Mouse (Mus musculus) stomach, postnatal 0 days (tissue): ENCODE measurements around the gene Otulin. TPM values are rescaled to one million over a fixed set of nuclear protein-coding genes. Genes with fewer than 3 reads are reported as not detected.

Experiments
- ATAC-seq: fragments of 200-750 bp; cut with Nextera tagmentation; 2 replicates; pipeline ENCODE4 v1.8.0; 2017; ENCODE audit not compliant: low FRiP score, low TSS enrichment
- DNase-seq: peaks from one replicate; pipeline ENCODE4 v3.0.0-alpha.2; 2016; ENCODE audit warnings: low spot score
- H3K27ac ChIP-seq: fragments of 300-500 bp; sonication (generic); replicated peaks from 2 replicates; pipeline ENCODE4 v1.5.1; 2014; ENCODE audit warnings: mild to moderate bottlenecking, control low read depth
- H3K27me3 ChIP-seq: fragments of 300-500 bp; sonication (generic); 2 replicates; pipeline ENCODE4 v1.6.1; 2014; ENCODE audit warnings: low read length; ENCODE audit not compliant: control insufficient read depth, insufficient read depth
- H3K36me3 ChIP-seq: fragments of 300-500 bp; sonication (generic); 2 replicates; pipeline ENCODE4 v1.6.1; 2014; ENCODE audit warnings: low read length, mixed read lengths; ENCODE audit not compliant: control insufficient read depth, insufficient read depth
- H3K4me1 ChIP-seq: fragments of 300-500 bp; sonication (generic); replicated peaks from 2 replicates; pipeline ENCODE4 v1.6.1; 2014; ENCODE audit warnings: antibody characterized with exemption; ENCODE audit not compliant: control insufficient read depth, insufficient read depth
- H3K4me2 ChIP-seq: fragments of 300-500 bp; sonication (generic); replicated peaks from 2 replicates; pipeline ENCODE4 v1.6.1; 2014; ENCODE audit warnings: low read depth, mild to moderate bottlenecking, control low read depth, moderate library complexity
- H3K4me3 ChIP-seq: fragments of 300-500 bp; sonication (generic); 2 replicates; pipeline ENCODE4 v1.5.1; 2014; ENCODE audit warnings: low read depth, low read length, control low read depth
- H3K9ac ChIP-seq: fragments of 300-500 bp; sonication (generic); 2 replicates; pipeline ENCODE4 v1.6.1; 2014; ENCODE audit warnings: mild to moderate bottlenecking, low read length, control low read depth, mixed read lengths
- H3K9me3 ChIP-seq: fragments of 300-500 bp; sonication (generic); 2 replicates; pipeline ENCODE4 v1.6.1; 2016; ENCODE audit warnings: low read length; ENCODE audit not compliant: control insufficient read depth
- CTCF ChIP-seq: IDR thresholded peaks from 2 replicates; pipeline ENCODE4 v1.5.1; 2016; ENCODE audit warnings: antibody characterized with exemption, low read depth, mild to moderate bottlenecking, moderate library complexity
- EP300 ChIP-seq: optimal IDR thresholded peaks from 2 replicates; pipeline ENCODE3; 2016; ENCODE audit warnings: antibody characterized with exemption
- WGBS: fragments of 180-500 bp; shearing (Covaris S2); extraction: QIAGEN DNeasy Blood & Tissue Kit; methylation state at CpG from one replicate; pipeline ENCODE4 v1.1.7; 2014; 5-methylcytosine and 5-hydroxymethylcytosine counted together
- polyA plus RNA-seq: library from polyadenylated mRNA; unstranded; fragments of >200 nt; fragmentation: Nextera tagmentation; extraction: Ambion mirVana; gene quantifications from 2 replicates; pipeline ENCODE4 v1.2.1, GENCODE M21; 2015

Otulin gene
- polyA plus RNA-seq, 1 experiment from 2014 or later: 23.7 TPM

DNA sequence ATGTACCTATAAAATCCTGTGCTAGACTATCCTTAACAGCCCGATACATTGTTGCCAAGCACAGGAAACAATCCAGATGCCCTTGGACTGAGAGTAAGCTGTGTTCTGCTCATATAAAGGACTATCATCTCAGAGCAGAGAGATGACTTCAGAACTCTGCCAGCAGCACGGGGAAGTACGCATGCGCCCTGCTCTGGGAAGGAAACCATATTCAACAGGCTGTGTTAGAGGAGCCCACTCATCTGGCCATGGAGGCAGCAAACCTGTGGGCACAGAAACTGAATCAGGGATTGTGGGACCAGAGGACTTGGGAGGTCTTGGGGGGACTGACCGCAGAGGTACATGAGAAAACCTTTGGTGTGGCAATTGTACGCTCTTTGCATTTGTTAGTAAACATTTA lies 31.2 kb upstream of the Otulin start:
- H3K27ac ChIP-seq: no peak overlapping the region
- H3K9ac ChIP-seq: no peak overlapping the region
- no peaks in the 10 kb centered on the region for H3K9me3 ChIP-seq
- no peak for DNase-seq
- 87% methylated on average over 6 of the region's 6 CpGs for WGBS
- no peak for TF ChIP-seq CTCF
- TF ChIP-seq EP300: no peak
- no peak overlapping the region for H3K4me2 ChIP-seq
- H3K4me3 ChIP-seq: no peak overlapping the region
- H3K4me1 ChIP-seq: no peaks in the 10 kb centered on the region
- no peak for ATAC-seq
- H3K27me3 ChIP-seq: no peaks in the 10 kb centered on the region
- no peaks in the 10 kb centered on the region for H3K36me3 ChIP-seq

- H3K9ac ChIP-seq: no peak overlapping the region
- peak; percentile 51; the same call in 1 of the 2 replicates for ATAC-seq
Measured at GRCm38 (mm10) chr15:27659592-27660244, 29.2 kb upstream of the Otulin start.

GRCm38 (mm10) chr15:27659143-27659542 lies 28.6 kb upstream of the Otulin start:
- DNase-seq (no peak), ATAC-seq (no peak)
- Histone ChIP-seq H3K9me3 (no peaks in the 10 kb centered on the region), H3K4me2 (no peak overlapping the region), H3K27me3 (no peaks in the 10 kb centered on the region), H3K4me1 (no peaks in the 10 kb centered on the region), H3K27ac (no peak overlapping the region), H3K9ac (no peak overlapping the region), H3K4me3 (no peak overlapping the region), H3K36me3 (no peaks in the 10 kb centered on the region)
- TF ChIP-seq EP300 (no peak), CTCF (no peak)
- 77% methylated on average over 5 of the region's 5 CpGs for WGBS

More at GRCm38 (mm10) chr15:27659592-27660244, 29.2 kb upstream of the Otulin start:
- Histone ChIP-seq H3K4me2 (no peak overlapping the region), H3K4me3 (no peak overlapping the region), H3K36me3 (no peaks in the 10 kb centered on the region), H3K4me1 (no peaks in the 10 kb centered on the region), H3K27ac (no peak overlapping the region), H3K9me3 (no peaks in the 10 kb centered on the region), H3K27me3 (no peaks in the 10 kb centered on the region)
- 34% methylated on average over 17 of the region's 17 CpGs for WGBS
- peak; percentile 84 for DNase-seq
- TF ChIP-seq CTCF: peak; percentile 93
- TF ChIP-seq EP300: no peak

GRCm38 (mm10) chr15:27658356-27658755 lies 27.9 kb upstream of the Otulin start:
- TF ChIP-seq CTCF: no peak
- no peak for TF ChIP-seq EP300
- Histone ChIP-seq H3K36me3 (no peaks in the 10 kb centered on the region), H3K4me1 (no peaks in the 10 kb centered on the region), H3K4me3 (no peak overlapping the region), H3K27me3 (no peaks in the 10 kb centered on the region), H3K27ac (no peak overlapping the region), H3K4me2 (no peak overlapping the region), H3K9me3 (no peaks in the 10 kb centered on the region), H3K9ac (no peak overlapping the region)
- 89% methylated on average over 4 of the region's 4 CpGs for WGBS
- ATAC-seq (no peak), DNase-seq (no peak)

DNA sequence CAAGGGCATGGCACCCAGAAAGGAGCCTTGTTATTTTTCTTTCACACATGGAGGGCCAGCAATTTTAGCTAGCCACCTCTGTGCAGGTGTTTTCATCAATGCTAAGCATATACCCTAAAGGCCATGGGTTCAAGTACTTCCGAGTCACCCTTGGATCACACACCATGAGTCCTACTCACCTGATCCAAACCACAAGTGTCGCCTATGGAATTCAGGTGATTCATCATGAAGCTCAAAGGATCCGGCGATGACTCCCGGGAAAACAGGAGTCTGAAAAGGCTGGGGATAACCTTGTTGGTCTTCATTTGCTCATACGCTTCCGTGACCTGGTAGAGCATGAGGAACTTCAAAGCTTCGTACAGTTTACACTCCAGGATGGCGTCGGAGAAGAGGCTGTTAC lies 27.4 kb upstream of the Otulin start:
- Histone ChIP-seq H3K9me3 (no peaks in the 10 kb centered on the region), H3K27ac (no peak overlapping the region), H3K4me3 (no peak overlapping the region), H3K9ac (no peak overlapping the region), H3K4me2 (no peak overlapping the region), H3K4me1 (no peaks in the 10 kb centered on the region), H3K36me3 (no peaks in the 10 kb centered on the region), H3K27me3 (no peaks in the 10 kb centered on the region)
- ATAC-seq: no peak
- TF ChIP-seq CTCF (no peak), EP300 (no peak)
- no peak for DNase-seq
- 94% methylated on average over 10 of the region's 10 CpGs for WGBS

GRCm38 (mm10) chr15:27656626-27657025 lies 26.1 kb upstream of the Otulin start:
- TF ChIP-seq EP300 (no peak), CTCF (no peak)
- ATAC-seq (no peak), DNase-seq (no peak)
- WGBS: 77% methylated on average over 9 of the region's 9 CpGs
- H3K9me3 ChIP-seq: no peaks in the 10 kb centered on the region
- H3K27ac ChIP-seq: no peak overlapping the region
- no peak overlapping the region for H3K4me2 ChIP-seq
- no peaks in the 10 kb centered on the region for H3K27me3 ChIP-seq
- H3K4me1 ChIP-seq: no peaks in the 10 kb centered on the region
- H3K4me3 ChIP-seq: no peak overlapping the region
- H3K36me3 ChIP-seq: no peaks in the 10 kb centered on the region
- no peak overlapping the region for H3K9ac ChIP-seq
